8 mouse cellular contexts compared by ENCODE assay signal in the genomic region with DNA sequence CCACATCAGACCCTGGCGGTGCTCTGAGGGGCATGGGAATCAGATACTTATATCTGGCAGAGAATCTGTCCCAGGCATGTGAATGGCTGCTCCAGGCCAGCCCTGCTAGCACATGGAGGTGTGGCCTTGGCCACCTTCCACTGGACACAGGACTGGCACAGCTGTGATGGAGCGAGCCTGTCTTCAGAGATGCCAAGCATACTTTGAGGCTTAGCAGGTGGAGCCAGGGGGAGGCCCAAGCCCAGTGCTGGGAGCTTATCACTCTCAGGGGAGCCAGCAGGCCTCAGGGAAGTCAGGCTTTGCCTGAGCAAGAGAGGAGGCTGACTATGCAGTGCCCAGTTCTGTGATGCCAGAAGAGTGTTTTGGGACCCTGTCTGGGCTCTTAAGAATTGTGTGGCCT. TPM values are rescaled to one million over a fixed set of nuclear protein-coding genes. Genes with fewer than 3 reads are reported as not detected.
DNase-seq lines count a peak whose midpoint lies in the region; ATAC-seq and TF ChIP-seq lines count a peak whose summit lies in the region.

No protein-coding gene starts in this region.

- H3K27me3 ChIP-seq in heart, embryonic 14.5 days (ENCODE audit: control insufficient read depth, insufficient read depth, low read length), result no peaks in the 10 kb centered on the region

- no peaks in the 10 kb centered on the region for H3K9me3 ChIP-seq in heart, embryonic 14.5 days (ENCODE audit: control insufficient read depth, low read length)

- H3K27ac ChIP-seq in left cerebral cortex, adult 2 months, result 0 out of 2 replicates have a peak overlapping the region, but pooled peaks have one; percentile 8
- H3K27ac ChIP-seq in heart, embryonic 14.5 days (replicated peaks in 1 of 2; ENCODE audit: control insufficient read depth in 1 of 2, insufficient read depth in 1 of 2, low read depth in 2 of 2, low read length in 2 of 2), result peak overlapping the region; percentile 81 to 84

- WGBS in heart, embryonic 14.5 days, result 20% methylated on average over 2 of the region's 2 CpGs

- peaks cover 54 to 75% of the 10 kb centered on the region in 2 experiments for H3K4me1 ChIP-seq in heart, embryonic 14.5 days (ENCODE audit: control insufficient read depth in 2 of 2, insufficient read depth in 2 of 2, low read length in 2 of 2)

- peak overlapping the region; percentile 40 for H3K4me2 ChIP-seq in heart, embryonic 14.5 days (ENCODE audit: low read length)

- H3K36me3 ChIP-seq in heart, embryonic 14.5 days (ENCODE audit: control insufficient read depth, insufficient read depth, low read length), result 0 out of 2 replicates have a peak, but pooled peaks cover 7% of the 10 kb centered on the region

- peak; percentile 51 for ATAC-seq in heart, embryonic 14.5 days (ENCODE audit: insufficient number of reproducible peaks, insufficient read depth, low FRiP score, low read depth)
- no peak for ATAC-seq in megakaryocyte progenitor cell, adult 5-6 weeks (replicated peaks; ENCODE audit: poor library complexity)

- no peak overlapping the region for H3K9ac ChIP-seq in heart, embryonic 14.5 days (ENCODE audit: low read length)

- H3K4me3 ChIP-seq in left cerebral cortex, adult 2 months, result no peak overlapping the region
- H3K4me3 ChIP-seq in heart, embryonic 14.5 days (ENCODE audit: control insufficient read depth in 1 of 2, insufficient read depth in 1 of 2, low read depth in 1 of 2, low read length in 2 of 2), result no peak overlapping the region

- no peak for DNase-seq in left cerebral cortex, adult 2 months (ENCODE audit: extremely low spot score in 1 of 2, low spot score in 2 of 2)
- no peak for DNase-seq in left cerebral cortex, postnatal 36 days (ENCODE audit: low spot score in 2 of 2)
- DNase-seq in adrenal gland, postnatal 36 days, result peak; percentile 67 to 74
- peak; percentile 82 to 84 for DNase-seq in lung, adult 18-20 months
- no peak for DNase-seq in thymus, postnatal 14 days
- no peak for DNase-seq in frontal cortex, postnatal 25 days (ENCODE audit: low spot score in 2 of 2)

- intact Hi-C loops in left cerebral cortex, adult 2 months (cut with DNase I), result no loop called here
- intact Hi-C loops in left cerebral cortex, postnatal 36 days (cut with DNase I), result no loop called here

- no peak for TF ChIP-seq CTCF in left cerebral cortex, adult 2 months (IDR thresholded peaks at IDR 0.05)

RNA-seq across cellular contexts. Expression of gene Bicd2, which starts 4.1 kb away (rescaled TPM):
- total RNA-seq in left cerebral cortex, adult 2 months (2021), result 10 to 100 TPM; 53.9 to 54.6 TPM
- total RNA-seq in left cerebral cortex, postnatal 36 days (2021), result 10 to 100 TPM; 45.2 to 55.9 TPM
- 10 to 100 TPM; 34.8 to 44.6 TPM for total RNA-seq in adrenal gland, postnatal 36 days (2021)
- 47.3 and 48.3 TPM in 2 replicates for polyA plus RNA-seq in heart, embryonic 14.5 days (2014; fragmentation: Nextera tagmentation; extraction: Ambion mirVana)
- 9.7 and 10.9 TPM in 2 replicates for total RNA-seq in megakaryocyte progenitor cell, adult 5-6 weeks (2015)
- total RNA-seq in megakaryocyte progenitor cell, adult 5-6 weeks (2017), result 17.1 and 21.5 TPM in 2 replicates

RNA-seq across cellular contexts. Expression of gene Fgd3, which starts 25.4 kb away (rescaled TPM):
- total RNA-seq in left cerebral cortex, adult 2 months (2021), result 1 to 10 TPM; 6.7 to 7.1 TPM
- total RNA-seq in left cerebral cortex, postnatal 36 days (2021), result 1 to 10 TPM; 6.6 to 7.8 TPM
- 1 to 10 TPM; 2.7 to 5.3 TPM for total RNA-seq in adrenal gland, postnatal 36 days (2021)
- polyA plus RNA-seq in heart, embryonic 14.5 days (2014; fragmentation: Nextera tagmentation; extraction: Ambion mirVana), result 0.09 TPM in 2 replicates
- total RNA-seq in megakaryocyte progenitor cell, adult 5-6 weeks (2015), result 3.4 and 4.1 TPM in 2 replicates
- 8.6 and 9.3 TPM in 2 replicates for total RNA-seq in megakaryocyte progenitor cell, adult 5-6 weeks (2017)

Comparison
In these comparisons a context has a peak if more than half of its experiments do, and no peak if none do; other contexts are left out.
1. DNase-seq: peak in adrenal gland, postnatal 36 days (2 of 2) and lung, adult 18-20 months (2 of 2); none in left cerebral cortex, adult 2 months (0 of 2), left cerebral cortex, postnatal 36 days (0 of 2), thymus, postnatal 14 days (single experiment) and frontal cortex, postnatal 25 days (0 of 2).